Mouse (Mus musculus) mouse embryonic stem cell (cell line): ENCODE measurements at regions not wholly inside any gene's neighbourhood (a gene's known extent, or its start where the extent isn't known, plus 50 kb on each side); places are given as distances from the start of the nearest gene placed in this dataset.

Experiments used
- in situ Hi-C, 2 experiments: fragments of 300-500 bp; cut with MboI; formaldehyde crosslinking; loops; 1 replicate in 1 of 2; 3 replicates in 1 of 2; pipeline ENCODE4 v1.14.3; 2019 to 2020; ENCODE audit warnings: low sequenced_read_pairs in 2 of 2, low pct_unique_long_range_greater_than_20kb in 1 of 2, mixed read lengths in 1 of 2; ENCODE audit not compliant: unreplicated experiment in 1 of 2

DNA sequence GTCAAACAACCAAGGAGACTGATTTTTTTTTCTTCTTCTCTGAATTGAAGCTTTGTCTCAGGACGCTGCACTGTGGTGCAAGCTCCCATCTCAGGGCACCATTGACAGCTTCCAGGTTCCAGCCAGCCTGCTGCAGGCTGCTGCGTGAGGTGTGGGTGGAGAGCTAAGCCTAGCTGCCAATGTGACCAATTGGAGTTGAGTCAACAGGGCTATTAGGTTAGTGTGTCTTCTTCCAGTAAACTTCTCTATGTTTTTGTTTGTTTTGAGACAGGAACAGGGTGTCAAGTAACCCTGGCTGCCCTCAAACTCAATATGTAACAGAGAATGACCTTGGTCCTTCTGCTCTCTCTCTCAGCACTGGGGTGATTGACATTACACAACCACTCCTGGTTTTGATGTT is 131.1 kb upstream of the Tab2 start:
- in situ Hi-C loops = no loop called here

DNA sequence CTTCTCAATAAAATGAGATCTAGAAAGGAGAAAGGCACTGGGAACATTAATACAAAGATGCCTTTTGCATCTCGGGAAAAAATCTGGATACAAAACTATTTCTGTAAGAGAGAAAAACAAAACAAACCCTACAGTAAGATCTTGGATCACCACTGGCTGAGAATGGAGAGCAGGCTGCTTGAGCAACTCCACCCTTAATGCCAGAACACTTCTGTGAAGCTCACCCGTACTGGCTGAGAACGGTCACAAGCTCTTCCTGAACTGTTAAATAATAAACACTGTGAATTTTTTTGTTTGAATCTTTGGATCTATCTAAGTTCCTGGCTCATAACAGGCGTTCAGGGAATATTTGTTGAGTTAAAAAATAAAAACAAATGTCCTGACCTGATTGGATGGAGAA is 130.4 kb upstream of the Tab2 start:
- in situ Hi-C loops = no loop called here

DNA sequence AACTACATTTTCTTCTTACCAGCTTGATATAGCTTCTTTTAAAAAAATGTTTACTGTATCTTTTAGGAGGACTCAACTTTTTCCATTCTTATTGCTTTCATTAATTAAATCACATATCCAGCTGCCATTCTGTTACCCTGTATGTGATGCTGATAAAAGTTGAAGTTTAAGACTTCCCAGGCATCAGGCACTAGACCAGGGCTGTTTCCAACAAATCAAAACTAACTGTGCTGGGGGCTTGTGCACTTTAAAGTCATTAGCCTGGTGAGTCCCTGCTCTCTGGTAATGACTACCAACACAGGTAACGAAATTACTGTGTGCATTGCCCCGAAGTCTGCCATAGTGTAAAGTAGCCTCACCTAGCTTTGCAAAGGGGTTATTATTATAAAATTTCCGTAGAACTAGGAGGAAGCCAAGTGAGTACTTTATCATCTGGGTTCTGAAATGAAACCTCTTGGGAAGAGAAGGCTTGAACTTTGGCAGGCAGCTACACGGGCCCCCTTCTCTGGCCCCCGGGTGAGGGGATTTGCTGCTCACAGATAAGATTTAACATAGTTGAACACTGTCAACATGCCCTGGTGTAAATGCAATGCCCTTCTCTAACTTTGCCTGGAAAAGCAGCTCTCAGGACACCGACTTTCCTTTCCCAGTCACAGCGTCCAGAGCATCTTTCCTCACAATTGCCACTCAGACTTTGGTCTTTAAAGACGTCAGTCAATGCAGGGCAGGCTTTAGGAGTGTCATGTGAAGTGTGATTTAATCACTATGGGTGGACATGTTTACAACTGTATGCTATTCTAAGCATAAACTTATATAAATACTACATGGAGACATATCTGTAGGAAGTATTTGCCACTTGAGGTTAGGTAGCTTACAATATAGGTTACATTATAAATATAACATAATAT is 122.1 kb upstream of the Tab2 start:
- in situ Hi-C loops = no loop called here

DNA sequence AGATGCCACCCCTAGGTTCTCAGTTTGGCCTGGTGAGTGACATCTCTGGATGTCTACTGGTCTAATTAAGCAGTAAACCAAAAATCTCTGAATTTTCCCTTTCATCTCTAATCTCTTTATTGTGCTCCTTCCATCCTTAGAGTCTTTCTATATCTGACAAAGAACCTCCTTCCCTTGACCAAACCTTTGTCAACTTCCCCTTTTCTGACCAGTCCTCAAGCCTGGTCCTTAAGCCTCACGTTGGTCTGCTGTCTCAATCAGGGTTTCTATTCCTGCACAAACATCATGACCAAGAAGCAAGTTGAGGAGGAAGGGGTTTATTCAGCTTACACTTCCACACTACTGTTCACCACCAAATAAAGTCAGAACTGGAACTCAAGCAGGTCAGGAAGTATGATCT is 116.4 kb upstream of the Tab2 start:
- in situ Hi-C loops = no loop called here

DNA sequence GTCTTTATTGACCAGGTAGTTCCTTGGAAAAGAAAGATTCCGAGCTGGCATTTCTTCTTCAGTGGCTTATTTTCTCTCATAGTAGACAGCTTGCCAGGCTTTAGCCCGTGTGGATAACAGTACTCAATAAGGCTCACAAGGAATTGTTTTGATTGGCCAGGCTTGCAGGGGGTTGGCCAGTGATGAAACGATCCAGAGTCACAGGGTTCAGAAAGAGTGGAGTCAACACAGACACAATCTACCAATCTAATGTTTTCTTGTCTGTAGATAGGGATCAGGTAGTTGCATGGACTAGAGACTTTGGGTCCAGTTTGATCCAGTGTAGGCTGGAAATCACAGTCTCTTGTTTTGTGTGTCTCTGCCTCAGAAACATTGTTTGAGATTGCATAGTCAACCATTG is 115.8 kb upstream of the Tab2 start:
- in situ Hi-C loops = no loop called here

DNA sequence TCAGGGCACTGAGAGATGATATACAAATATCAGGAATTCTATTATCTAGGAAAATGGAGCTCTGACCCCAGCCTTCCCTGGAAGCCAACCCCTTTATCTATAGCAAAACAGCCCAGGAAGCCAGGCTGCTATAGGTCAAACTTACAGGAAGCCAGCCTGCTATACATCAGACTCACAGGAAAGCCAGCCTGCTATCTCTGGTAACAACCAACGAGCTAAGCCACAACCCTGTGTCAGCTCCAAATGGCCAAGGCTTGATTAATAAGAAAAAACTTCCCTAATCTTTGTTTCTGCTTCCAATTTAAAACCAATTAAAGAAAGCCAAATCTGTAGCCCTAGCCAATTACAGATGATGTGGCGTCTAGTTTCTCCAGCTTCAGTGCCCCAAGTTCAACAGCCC is 114.4 kb upstream of the Tab2 start:
- in situ Hi-C loops = no loop called here

DNA sequence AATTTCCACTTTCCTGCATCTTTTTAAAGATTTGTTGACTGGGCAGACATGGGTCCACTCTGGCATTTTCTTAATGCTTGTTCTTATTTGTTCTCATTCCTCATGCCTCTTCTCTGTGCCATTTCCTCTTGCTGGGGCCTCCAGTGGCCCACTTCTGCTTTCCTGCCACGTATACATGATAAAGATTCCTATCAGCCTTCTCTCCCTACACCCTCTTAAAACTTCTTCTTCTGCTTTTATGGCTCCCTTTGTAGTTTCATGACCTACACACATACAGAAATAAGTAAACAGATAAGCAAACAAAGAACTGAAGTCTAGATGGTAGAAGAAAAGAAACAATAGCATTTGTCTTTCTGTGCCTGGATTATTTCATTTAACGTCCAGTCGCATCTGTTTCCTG is 110.9 kb upstream of the Tab2 start:
- in situ Hi-C loops = no loop called here

DNA sequence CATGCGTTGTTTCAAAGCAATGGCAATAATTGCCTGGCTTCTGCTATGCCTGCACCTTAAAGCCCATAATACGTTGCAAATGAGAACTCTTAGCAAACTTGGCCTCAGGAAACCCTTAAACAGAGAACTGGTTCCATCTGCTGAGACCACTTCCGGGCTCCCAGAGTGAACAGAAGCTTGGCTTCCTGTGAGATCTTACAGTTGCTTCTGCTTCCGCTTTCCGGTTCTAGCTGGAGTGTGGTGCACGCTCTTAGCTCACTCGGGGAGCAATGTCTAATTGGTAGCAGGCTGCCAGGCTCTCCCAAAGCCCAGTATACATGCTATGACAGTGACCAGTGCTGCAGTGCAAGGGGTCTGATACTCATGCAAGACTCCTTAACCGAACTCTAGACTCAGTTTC is 109.7 kb upstream of the Tab2 start:
- in situ Hi-C loops = no loop called here

DNA sequence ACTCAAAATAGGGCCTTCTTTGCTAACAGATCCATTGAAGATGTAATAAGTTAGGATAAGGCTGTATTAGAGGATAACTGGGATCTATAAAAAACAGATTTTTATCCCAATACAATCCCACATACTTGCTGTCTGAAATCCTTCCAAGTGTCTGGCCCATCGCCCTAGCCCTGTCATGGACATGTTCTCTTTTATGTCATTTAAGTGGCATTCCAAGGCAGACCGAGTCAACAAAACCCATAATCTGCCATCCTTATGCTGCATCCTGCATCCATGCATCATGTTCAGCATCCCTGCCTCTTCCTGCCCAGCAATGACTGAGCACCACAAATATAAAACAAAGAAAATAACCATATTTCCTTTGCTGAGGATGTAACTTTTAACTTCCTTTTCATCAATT is 108.3 kb upstream of the Tab2 start:
- in situ Hi-C loops = no loop called here

DNA sequence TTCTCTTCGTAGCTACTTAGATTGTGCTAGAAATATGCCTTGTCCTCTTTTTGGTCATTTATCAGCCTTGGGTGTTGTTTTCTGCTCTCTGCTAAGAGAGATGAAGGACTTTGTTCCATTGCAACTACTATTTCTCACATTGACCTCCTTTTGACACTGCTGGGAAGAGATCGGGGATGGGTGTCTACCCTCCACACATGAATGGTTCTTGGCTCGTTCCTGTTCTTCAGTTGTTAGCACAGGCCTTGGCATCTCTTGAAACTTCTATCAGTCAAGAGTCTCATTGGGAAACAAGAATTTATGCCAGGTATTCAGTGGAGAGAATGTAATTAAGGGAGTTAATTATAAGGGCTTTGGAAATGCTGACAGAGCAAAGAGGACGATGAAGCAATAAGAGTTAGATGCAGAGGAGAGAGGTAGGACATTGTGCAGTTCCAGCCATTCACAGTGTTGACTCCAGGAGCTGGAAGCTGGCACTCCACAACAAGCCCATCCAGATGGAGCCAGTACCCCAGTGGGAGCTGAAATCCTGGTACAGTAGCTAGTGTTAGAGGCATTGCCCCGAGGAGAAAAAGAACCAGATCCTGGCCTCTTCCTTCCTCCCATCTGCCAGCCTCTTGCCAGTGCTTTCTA is 107.5 kb upstream of the Tab2 start:
- in situ Hi-C loops = no loop called here

DNA sequence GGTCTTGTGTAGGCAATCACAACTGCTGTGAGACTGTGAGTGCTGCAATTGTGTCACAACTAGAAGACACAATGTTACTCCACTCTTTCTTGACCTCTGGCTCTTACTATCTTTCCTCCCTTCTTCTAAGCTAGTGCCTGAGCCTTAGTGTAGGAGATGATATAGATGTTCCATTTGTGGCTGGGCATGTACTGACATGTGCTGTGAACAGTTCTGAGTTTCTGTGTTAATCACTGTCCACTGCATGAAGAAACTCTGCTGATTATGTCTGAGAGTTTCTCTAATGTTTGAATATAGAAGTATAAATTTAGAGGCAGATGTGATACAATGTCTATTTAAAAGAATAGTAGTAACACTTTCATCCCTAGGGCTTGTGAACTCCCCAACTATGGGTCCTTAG is 105.0 kb upstream of the Tab2 start:
- in situ Hi-C loops = no loop called here

DNA sequence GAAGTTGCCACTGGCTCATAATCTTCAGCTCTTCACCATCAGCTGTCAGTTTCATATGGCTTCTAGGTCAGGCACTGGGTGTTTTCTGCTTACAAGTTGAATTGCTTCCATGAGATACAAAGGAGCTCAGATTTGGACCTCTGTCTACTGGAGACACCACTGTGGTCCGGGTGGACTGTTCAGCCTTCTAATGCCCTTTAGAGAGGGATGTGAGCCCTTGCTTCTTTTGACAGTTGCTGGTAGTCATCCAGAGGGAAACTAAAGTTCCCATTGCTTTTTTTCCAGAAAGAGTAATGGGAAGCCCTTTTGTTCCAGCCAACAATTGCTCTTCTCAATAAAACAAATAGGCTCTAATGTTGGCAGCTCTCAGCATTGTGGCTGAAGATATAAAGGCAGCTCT is 103.7 kb upstream of the Tab2 start:
- in situ Hi-C loops = no loop called here

DNA sequence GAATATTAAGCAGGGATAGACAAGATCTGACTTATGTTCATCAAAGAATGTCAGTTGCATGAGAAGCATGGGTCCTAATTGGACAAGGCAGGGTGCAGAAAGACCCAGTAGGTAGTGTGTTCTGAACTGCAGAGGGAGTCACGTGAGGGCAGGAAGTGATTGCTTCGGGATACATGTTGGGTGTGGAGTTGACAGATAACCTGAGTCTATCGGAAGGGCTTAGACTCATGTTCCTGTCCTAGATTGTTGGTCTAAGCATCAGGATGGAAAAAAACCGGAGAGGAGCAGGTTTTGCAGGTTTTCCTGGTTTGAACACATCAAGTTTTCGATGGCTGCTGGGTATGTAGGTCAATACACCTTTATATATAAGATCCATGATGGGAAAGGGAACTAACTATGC is 101.8 kb upstream of the Tab2 start:
- in situ Hi-C loops = no loop called here

DNA sequence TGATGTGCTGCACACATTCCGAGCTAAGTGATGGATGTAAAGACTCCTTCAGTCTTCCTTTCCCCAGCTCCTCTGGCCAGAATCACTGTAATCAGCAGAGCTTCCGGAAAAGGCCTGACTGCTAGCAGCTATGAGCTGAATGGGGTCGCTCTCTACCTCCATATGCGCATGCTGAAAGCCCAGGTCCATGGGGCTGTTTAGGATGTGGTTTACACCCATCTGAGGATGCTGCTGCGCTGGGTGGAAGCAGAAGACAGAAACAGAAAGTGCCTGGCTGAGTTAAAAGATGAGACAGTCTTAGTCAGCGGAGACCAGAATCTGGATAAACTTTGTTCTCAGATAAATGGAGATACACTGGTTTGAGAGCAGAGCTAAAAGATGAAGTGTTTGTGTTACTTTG is 99.3 kb upstream of the Tab2 start:
- in situ Hi-C loops = no loop called here

DNA sequence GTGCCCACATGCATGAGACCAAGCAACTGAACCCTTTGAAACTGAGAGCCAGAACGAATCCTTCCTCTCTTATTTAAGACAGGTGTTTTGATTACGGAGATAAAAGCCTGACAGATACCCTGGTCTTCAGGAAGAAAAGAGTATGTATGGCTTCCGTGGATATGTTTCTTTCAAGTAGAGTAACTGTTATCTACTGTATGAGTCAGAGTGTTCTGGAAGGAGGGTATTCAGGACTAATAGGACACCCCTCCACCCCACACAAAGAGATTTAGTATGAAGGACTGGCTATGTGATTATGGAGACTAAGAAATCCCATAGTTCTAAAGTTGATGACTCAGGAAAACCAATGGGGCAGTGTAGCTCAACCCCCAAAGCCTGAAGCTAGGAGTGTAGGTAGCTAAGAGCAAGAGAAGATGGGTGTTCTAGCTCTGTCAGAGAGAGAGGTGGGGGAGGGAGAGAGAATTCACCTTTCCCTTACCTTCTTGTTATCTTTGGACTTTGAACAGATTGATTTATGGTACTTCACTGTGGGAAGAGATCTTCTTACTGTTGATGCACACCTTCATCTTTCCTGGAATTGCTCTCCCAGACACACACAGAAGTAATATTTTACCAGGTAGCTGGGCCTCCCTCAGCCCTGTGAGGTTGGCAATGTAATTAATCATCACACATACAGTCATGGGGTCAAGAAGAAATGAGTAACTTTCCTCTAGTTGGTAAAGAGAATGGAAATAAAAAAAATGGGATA is 87.6 kb upstream of the Tab2 start:
- in situ Hi-C loops = no loop called here

DNA sequence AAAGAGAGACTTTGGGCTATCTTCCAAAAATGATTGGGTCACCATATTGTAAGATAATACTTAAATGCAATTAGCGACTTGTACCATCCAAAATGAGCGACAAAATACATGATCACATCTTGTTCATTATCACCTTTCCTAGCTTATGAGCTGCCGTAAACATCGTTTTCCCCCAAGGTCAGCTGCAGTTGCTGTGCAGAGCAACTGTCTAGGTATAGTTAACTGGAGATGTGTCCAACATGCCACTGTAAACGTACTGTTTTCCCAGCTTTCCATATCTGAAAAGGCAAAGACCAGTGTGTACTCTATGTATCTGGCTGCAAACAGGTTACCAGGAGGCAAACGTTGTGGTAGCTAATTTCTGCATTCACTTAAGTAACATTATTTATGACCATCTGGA is 86.3 kb upstream of the Tab2 start:
- in situ Hi-C loops = no loop called here

DNA sequence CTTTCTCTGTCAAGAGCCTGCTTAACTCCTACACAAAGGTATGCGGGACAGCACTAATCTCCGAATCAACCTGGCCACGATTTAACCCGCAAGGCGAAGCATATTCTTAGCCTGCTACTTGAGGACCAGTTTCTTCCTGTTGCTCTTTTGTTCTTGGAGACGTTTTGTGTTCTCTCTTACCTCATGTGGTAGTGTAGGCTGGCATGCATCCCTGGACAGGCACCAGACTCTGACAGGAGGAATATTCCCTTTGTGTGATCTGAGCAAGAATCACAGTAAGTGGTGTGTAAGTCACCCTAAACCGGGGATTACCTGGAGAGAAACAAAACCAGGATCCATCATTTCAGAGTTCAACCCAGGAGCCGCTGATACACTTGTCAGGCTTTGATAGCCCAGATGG is 85.8 kb upstream of the Tab2 start:
- in situ Hi-C loops = no loop called here

DNA sequence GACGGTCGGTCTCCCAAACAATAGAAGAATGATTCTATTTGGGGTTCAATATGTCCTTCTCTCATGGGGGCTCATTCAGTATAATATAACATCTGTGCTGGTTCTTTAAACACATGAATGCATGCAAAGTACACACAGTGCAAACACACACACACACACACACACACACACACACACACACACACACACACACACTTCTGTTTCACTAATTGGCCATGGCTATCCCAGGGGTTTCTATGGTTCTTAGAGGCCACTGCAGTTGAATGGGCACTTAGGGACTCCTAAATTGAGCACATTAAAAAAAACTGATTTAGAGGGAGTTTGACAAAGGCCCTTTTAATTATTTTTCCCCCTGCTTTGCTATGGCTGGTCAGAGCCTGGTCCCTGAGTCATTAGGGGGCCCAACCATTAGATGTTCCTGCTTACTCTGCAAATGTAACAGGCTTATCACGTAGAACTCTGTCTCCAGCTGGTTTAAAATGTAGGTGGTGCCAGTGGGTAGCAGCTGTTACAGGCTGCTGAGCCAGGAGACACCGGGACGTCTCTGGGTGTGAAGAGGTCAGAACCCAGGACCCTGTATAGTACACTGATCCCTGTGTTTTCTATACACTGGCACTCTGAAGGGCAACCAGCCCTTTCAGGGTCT is 82.1 kb upstream of the Tab2 start:
- in situ Hi-C loops = no loop called here

DNA sequence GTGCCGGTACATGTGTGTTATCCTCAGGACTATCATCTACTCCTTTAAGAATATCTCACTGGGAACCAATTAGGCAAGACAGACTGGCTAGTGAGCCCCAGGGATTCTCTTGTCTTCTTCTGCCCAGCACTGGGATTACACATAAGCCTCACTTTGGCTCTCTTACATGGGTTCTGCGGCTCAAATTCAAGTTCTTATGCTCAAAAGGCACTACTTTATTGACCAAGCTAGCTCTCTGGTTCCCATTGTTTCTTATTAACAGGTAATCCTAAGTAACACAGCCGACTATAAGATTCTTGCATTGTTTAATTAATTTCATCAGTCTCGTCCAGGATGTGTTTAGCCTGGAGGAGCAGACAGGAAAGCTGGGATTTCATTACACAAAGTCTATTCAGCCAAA is 80.3 kb upstream of the Tab2 start:
- in situ Hi-C loops = no loop called here
